Mouse (Mus musculus) thymus, postnatal 14 days (tissue): ENCODE measurements around the gene Pgrmc1.
"Not testable (repeated sequence)": the region's sequence is repeated elsewhere in the genome, so short reads cannot be mapped to it uniquely, and the experiment has no call there.

ENCODE experiments used
- DNase-seq: peaks from one replicate; pipeline ENCODE4 v3.0.0; 2021

Pgrmc1 gene

DNA sequence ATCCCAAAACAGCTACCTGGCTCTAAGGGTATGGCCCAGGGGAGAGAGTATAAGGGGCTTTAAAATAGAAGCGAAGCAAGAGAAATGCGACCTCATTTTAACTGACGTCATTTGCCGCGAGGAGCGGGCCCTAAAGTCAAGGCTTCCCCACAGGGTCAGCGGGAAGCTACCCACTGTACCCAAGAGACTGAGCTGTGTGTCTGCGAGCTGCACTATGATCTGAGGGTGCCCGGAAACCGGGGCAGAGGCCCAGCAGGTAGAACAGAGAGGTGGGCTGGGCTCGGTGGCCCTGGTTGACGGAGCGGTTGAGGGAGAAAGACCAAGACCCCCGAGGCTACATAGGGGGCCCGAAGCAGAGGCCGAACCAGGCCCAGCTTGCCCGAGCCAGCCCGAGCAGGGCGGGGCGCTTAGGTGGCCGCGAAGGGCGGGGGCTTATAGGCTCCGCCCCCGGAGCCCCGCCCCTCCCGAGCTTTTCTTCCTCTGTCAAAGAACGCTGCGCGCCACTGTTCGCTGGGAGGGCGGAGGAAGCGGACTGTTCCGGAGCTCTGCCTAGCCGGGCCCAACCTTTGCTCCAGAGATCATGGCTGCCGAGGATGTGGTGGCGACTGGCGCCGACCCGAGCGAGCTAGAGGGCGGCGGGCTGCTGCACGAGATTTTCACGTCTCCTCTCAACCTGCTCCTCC, at the start of gene Pgrmc1:
Pgrmc1 (plus strand) TSS at position 500 of the 683 bp plus-strand sequence.
- peak; percentile 89 for DNase-seq

DNA sequence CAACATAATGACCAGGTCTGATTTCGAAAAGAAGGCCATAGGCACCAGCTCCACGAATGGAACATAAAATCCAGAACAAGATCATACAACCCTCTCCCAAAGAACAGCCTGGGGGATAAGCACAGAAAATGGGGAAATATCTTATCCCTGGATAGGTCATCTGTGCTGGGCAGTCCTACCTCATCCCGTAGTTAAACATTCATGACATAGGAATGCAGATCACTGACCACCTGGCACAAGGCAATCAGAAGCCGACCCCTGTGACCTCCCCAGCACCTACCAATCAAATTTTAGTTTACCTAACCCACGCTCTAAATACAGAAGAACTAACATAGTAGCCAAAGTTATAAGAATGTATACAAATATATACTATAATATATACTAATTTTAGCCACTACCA, 49.2 kb upstream of the Pgrmc1 start:
- DNase-seq: no peak

- no peak for DNase-seq
These were observed 47.1 kb upstream of the Pgrmc1 start for GRCm38 (mm10) chrX:36550906-36551305.

DNA sequence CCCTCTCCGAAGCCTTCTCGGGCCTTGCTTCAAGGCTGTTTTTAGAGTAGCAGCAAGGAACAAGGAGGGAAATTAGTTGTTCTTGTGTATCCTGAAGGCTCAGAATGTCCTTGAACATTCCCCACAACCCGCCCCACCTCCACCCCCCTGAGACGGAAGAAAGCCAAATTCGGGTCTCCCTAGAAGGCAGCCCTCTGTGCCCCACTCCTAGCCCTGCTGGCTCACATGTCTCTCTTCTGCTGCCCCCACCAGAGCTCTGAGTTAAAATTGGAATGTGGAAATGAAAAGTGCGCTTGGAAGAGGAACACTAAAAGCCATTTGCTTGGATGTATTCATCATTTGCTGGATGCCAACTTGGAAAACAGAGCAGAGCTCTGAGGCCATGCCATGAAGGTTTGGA, 46.7 kb upstream of the Pgrmc1 start:
- no peak for DNase-seq

- DNase-seq: no peak
These were observed 45.9 kb upstream of the Pgrmc1 start for GRCm38 (mm10) chrX:36552055-36552587.

DNA sequence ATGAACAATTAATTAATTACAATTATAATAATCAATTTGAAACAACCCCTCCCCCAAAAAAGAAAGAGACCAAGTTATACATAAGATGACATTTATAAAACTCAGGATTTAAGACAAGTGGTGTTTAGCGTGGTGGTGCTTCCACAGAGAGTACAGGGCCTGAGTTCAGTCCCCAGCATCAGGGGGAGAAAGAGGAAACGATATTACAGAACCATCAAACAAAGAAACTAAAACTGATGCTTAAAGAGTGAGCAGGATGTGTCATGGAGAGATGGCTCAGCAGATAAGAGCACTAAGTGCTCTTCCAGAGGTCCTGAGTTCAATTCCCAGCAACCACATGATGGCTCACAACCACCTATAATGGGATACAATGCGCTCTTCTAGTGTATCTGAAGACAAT, 45.3 kb upstream of the Pgrmc1 start:
- no peak for DNase-seq

DNA sequence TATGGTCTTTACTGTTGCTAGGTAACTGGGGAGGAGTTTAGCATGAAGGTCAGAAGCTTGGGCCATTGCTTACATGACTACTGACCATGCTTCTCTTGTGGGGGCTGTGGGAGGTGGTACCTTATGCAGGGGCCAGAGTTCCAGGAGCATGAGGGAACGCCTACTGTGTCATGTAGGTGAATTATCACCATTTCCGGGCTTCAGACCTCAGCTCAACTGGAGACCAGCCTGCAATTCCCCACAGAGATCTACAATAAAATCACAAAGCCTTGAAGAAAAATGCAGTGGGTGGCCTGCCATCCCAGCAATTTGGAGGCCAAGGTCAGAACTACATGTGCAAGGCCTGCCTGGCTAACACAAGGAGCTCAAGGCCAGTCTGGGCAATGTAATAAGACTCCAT, 42.8 kb upstream of the Pgrmc1 start:
- DNase-seq: not testable (repeated sequence)

GRCm38 (mm10) chrX:36560170-36560569, 37.8 kb upstream of the Pgrmc1 start:
- no peak for DNase-seq

GRCm38 (mm10) chrX:36561650-36562049, 36.4 kb upstream of the Pgrmc1 start:
- DNase-seq: peak; percentile 62

DNA sequence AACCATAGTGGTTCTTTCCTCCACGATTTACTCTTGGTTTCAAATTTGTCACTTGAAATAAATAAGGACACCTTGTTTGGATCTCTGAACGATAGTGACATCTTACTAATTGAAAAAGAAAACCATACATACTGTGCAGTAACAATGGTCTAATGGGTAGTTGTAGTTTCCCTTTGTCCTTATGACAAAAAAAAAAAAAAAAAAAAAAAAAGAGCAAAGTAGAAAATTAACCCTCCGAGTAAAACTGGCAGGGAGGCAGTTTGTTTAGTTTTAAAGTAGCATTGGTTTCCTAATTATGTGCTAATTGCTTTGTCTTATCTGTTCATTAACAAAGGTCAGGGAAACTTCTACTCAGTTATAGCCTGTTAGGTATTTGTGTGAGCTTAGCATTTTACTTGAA, 35.9 kb upstream of the Pgrmc1 start:
- no peak for DNase-seq

DNA sequence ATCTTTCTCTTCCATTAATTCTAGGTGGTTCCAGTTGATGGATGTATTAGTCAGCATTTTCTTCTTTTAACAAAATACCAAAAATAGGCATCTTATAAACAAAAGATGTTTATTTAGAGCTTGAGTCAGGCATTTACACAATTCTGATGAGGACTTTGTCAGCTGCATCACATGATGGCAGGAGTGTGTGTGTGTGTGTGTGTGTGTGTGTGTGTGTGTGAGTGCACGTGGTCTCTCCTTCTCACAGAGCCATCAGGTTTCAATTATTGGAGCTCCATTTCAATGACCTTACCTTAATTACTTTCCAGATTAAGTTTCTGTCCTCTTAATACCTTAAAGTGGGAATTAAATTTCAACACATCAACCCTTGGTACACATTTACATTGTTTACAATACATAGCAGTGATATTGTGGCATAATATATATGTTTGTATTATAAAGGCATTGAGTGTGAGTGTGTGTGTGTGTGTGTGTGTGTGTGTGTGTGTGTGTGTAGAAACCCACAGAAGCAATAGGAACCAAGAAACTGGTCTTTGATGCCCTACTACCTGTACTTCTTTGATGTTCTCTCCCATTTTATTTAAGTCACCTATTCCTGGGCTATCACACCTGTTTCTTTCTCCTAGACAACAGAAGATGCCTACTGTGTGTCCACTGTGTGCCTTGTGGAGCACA, 11.2 kb upstream of the Pgrmc1 start:
- DNase-seq: no peak

DNA sequence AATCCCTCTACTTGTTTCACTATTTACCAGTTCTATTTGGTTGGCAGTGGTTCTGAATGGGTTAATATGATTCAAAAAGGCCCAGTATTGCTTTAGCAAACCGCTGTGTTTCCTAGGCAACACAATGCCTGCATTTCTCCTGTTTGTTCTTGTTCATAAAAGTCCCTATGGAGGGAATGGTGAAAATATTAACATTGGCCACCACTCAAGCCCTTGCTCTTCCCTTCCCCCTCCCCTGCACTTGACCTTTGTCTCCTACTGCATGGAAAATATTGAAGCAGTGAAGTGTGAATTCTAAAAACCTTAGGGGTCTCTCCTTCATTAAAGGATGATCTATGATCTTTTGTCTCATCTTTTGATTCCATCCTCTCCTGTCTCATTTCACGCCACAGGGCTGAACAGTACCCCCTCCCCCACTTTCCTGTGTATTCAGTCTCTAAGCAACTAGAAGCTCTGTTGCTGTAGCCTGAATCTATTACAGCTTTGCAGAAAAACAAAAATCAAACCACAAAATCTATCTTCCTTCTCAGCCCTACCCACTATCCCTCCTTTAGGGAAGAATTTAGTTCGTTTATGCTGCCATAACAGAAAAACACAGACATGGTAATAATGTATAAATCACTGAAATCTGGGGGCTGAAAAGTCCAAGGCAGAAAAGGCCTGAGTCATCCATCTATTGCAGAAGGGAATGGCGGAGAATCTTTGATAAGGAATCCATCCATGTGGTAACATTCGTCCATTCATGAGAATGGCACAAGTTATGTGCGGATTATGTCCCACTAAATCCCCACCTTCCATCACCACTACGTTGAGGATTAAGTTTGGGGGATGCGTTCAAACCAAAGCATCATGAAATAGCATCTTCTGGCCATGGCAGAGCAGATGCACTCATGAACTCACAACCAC, 10.4 kb upstream of the Pgrmc1 start:
- DNase-seq: no peak

- no peak for DNase-seq
These were observed 7.7 kb upstream of the Pgrmc1 start for GRCm38 (mm10) chrX:36590266-36590665.

DNA sequence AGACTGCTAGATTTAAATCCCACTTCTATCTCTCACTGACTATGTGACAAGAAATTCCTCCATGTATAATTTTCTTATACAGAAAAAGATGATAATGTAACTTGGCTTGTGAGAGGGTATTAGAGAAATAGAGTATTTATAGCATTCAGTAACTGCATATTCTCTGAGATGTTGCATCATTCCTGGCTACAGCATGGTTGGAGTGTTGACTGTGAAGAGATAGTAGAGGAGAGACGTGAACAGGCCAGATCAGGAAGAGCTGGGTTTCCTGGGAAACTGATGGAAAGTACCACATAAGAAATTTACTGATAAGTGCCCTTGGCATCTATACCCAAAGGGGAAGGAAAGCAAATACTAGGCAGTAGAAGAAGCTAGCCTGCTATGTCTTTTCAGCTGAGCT, 6.9 kb upstream of the Pgrmc1 start:
- no peak for DNase-seq

- no peak for DNase-seq
These were observed 6.5 kb upstream of the Pgrmc1 start for GRCm38 (mm10) chrX:36591539-36591938.

DNA sequence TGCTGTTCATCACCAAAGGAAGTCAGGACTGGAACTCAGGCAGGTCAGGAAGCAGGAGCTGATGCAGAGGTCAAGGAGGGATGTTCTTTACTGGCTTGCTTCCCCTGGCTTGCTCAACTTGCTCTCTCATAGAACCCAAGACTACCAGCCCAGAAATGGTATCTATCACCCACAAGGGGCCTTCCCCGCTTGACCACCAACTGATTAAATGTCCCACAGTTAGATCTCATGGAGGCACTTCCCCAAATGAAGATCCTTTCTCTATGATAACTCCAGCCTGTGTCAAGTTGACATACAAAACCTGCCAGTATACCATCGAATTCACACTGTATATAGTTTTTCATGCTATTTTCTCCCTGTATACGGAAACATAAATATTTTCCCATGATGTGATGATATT, 2.8 kb upstream of the Pgrmc1 start:
- no peak for DNase-seq

- DNase-seq: not testable (repeated sequence)
These were observed 1.4 kb upstream of the Pgrmc1 start for GRCm38 (mm10) chrX:36596483-36597120.

DNA sequence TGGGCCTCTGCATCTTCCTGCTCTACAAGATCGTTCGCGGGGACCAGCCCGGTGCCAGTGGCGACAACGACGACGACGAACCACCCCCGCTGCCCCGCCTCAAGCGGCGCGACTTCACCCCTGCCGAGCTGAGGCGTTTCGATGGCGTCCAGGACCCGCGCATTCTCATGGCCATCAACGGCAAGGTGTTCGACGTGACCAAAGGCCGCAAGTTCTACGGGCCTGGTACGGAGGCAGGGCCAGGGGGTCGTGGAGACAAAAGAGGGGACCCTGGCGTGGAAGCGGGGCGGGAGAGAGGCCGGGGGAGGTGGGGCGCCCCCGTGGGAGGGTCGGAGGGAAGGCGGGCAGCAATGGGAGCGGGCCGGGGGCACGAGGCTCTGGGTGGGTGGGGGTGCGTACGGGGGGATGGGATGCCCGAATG, 394 bp downstream of the Pgrmc1 start:
- DNase-seq: no peak

DNA sequence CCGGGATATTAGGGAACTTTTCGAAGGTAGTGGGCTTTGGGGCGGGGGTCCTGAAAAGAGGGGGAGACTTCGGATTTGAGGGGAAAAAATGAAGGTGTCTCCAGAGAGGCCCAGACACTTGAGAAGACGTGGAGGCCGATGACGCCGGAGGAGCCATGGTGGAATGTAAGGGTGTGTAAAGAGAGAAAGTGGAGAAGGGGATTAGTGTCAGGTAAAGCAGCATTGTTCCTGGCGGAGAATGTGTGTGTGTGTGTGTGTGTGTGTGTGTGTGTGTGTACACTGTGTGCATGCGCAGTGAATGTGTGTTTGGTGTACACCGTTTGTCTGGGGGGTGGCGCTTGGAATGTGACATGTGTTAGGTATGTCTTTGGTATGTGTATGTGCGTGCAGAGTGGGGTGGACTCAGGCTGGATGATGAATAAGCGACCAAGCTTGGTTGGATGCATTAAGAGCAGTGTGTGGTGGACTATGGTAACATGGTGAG, 897 bp downstream of the Pgrmc1 start:
- DNase-seq: peak; percentile 24

DNA sequence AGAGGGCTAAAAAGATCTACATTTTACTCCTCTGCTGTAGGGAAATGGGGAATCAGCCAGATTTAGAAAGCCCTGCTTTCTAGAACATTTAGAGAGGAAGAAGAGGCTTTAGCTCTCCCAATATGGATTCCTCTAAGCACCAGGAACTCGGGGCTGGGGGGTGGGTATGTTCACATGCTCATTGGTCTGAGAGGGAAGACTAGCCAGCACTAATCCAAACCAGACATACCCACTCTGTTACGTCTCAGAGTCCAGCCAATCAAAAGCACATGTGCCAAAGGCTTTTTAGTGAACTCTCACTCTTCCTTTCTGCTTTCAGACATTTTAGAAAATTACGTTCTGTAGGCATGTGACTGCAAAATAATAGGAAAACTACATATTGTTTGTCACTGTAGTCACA, 1.6 kb downstream of the Pgrmc1 start:
- DNase-seq: no peak

DNA sequence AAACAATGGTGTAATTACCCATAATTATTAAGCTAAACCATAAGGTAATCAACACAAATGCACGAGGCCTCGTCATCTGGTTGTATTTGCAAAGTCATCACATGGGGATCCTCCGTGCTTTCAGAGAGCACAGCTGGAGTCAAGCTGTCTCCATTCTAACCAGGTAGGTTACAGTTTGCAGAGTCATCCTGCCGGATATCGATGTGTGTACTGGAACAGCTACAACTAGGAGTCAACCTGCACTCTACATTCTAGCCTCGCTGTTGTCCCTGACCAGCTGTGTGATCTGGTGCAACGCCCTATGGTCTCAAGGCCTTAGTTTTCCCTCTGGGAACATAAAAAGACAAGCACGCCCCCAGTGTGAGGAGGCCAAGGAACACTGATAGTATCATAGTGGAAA, 2.1 kb downstream of the Pgrmc1 start:
- DNase-seq: peak; percentile 3

DNA sequence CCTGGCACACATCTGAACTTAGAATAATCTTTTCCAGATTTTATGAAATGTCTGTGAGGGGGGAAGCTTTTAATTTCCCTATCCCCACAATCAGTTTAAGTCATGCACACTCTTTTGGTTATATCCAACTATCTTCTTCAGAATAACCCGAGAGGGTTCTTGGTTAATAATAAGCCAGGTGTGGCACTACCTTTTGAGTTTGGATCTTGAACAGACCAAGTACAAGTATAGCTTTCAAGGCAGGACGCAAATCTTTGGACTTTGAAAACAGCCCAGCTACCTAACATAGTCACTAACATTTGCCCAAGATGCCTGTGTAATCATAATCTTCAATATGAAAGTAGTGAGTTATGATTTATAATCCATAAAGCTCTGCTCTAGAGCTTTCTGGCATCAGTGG, 4.9 kb downstream of the Pgrmc1 start:
- DNase-seq: no peak

GRCm38 (mm10) chrX:36604040-36604439, 6.0 kb downstream of the Pgrmc1 start:
- no peak for DNase-seq
